Mouse (Mus musculus) embryonic stem cell, embryonic (primary cell): ENCODE data around the gene Hes1.

Source experiments
- CTCF ChIA-PET, 4 experiments: fragments of 300-600 bp in 2 of 4; fragments of 350-600 bp in 2 of 4; sonication (Branson Sonifier 250); formaldehyde crosslinking; loops; one replicate each; lab custom pipeline; 2022; ENCODE audit warnings: inconsistent platforms in 2 of 4; lab: Charles Lee
- POLR2A ChIA-PET, 4 experiments: fragments of 300-600 bp in 2 of 4; fragments of 350-600 bp in 2 of 4; sonication (Branson Sonifier 250); formaldehyde crosslinking; loops; one replicate each; lab custom pipeline; 2022; ENCODE audit warnings: antibody characterized with exemption in 4 of 4, inconsistent platforms in 1 of 4; lab: Charles Lee

Hes1 gene

DNA sequence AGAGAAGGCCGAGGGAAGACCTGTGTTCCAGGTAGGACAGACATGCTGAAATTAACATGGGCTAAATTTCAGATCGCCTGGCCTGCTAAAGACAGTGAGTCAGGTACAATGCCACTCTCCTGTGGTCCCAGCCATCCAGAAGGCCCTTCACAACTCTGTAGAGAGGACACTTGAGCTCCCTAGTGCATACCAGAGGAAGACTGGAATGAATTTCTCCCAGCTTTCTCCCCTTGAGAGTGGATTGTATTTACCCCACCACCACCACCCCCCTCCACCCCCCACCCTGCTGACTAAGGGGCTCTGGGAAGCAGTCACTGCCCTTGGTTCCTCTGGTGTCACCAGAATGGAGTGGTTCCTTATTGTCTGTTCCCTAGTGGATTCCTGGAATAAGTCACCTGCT, 24.3 kb upstream of the Hes1 start:
- POLR2A ChIA-PET: interaction anchor here in 3 of 4 experiments (0.6 to 5.9 kb wide), 15 partner anchors 14 to 349 kb away, joined by 3 to 50 read pairs (median 5); partner anchors contain the start of gene Hes1 (in 2 of the 3)
- CTCF ChIA-PET: interaction anchor here in 2 of 4 experiments (0.6 to 2.0 kb wide), 2 partner anchors 174 to 1231 kb away, joined by 3 to 6 read pairs; no protein-coding TSS in a partner anchor

- CTCF ChIA-PET: no interaction called here
- POLR2A ChIA-PET: interaction anchor here in 2 of 4 experiments (1.4 to 5.9 kb wide), 3 partner anchors 19 to 22 kb away, joined by 3 to 50 read pairs (median 4); partner anchors contain the start of gene Hes1 (in 1 of the 2)
Measured at GRCm38 (mm10) chr16:30042859-30043258, 21.3 kb upstream of the Hes1 start.

- CTCF ChIA-PET: interaction anchor here in 1 of 4 experiments (0.5 kb wide), 1 partner anchor 353 kb away, joined by 3 read pairs; no protein-coding TSS in a partner anchor
- POLR2A ChIA-PET: interaction anchor here (0.5 to 3.7 kb wide), 34 partner anchors 8 to 226 kb away, joined by 3 to 75 read pairs (median 5); partner anchors contain the start of gene Hes1 (in 3 of the 4)
Measured at GRCm38 (mm10) chr16:30045615-30046014, 18.6 kb upstream of the Hes1 start.

DNA sequence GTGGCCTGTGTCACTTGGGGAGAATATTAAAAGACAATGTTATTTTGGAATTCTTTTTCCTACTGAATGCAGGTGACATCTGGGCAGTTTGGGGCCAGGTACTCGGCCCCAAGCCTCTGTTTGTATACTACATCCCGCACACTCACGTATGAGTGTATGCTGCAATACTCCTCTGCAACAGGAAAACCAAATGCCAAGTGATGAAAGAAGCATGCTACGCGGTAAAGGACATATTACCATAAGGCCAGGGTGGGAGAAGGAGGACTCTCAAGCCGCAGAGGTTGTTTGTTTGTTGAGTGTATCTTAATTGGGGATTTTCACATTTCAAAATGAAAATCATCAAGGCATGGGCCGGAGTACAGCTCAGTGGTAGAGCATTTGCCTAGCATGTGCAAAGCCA, 17.2 kb upstream of the Hes1 start:
- ChIA-PET CTCF (interaction anchor here in 3 of 4 experiments (0.6 to 1.1 kb wide), 3 partner anchors 25 to 72 kb away, joined by 3 to 5 read pairs (median 3); no protein-coding TSS in a partner anchor), POLR2A (interaction anchor here in 3 of 4 experiments (0.6 to 3.7 kb wide), 23 partner anchors 9 to 352 kb away, joined by 3 to 75 read pairs (median 6); partner anchors contain the start of gene Hes1 (in 3 of the 3))

GRCm38 (mm10) chr16:30047421-30047831, 16.8 kb upstream of the Hes1 start:
- POLR2A ChIA-PET: interaction anchor here in 3 of 4 experiments (1.0 to 3.7 kb wide), 14 partner anchors 8 to 119 kb away, joined by 4 to 75 read pairs (median 9); partner anchors contain the start of gene Hes1 (in 3 of the 3)

GRCm38 (mm10) chr16:30050767-30051490, 13.3 kb upstream of the Hes1 start:
- POLR2A ChIA-PET: interaction anchor here in 2 of 4 experiments (1.0 to 1.6 kb wide), 4 partner anchors 12 to 105 kb away, joined by 3 to 5 read pairs (median 4); no protein-coding TSS in a partner anchor
- CTCF ChIA-PET: interaction anchor here in 1 of 4 experiments (0.6 kb wide), 1 partner anchor 212 kb away, joined by 9 read pairs; no protein-coding TSS in a partner anchor

More at GRCm38 (mm10) chr16:30047421-30047831, 16.8 kb upstream of the Hes1 start:
- CTCF ChIA-PET: interaction anchor here in 2 of 4 experiments (0.6 to 1.1 kb wide), 2 partner anchors 39 to 161 kb away, joined by 3 to 5 read pairs; no protein-coding TSS in a partner anchor

DNA sequence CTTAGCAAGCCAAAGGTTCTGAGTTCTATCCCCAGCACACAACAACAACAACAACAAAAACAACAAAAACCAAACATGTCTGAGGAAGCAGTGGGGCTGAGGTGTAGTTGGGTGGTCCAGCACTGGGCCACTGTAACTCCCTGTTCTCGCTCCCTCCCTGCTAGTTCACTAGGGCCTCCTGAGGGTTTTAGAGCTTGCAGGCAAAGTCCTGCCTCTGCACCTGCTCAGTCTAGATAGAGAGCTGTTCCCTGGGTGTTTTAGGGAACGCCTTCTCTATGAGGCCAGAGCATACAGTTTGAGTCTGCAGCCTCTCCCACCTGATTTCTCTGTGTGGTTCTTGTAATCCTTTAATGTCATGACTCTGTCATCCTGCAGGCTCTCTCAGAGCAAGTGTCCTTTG, 11.9 kb upstream of the Hes1 start:
- ChIA-PET CTCF (interaction anchor here in 2 of 4 experiments (0.6 to 1.0 kb wide), 3 partner anchors 110 to 983 kb away, joined by 3 read pairs; no protein-coding TSS in a partner anchor), POLR2A (interaction anchor here in 3 of 4 experiments (1.2 to 6.7 kb wide), 4 partner anchors 11 to 14 kb away, joined by 6 to 84 read pairs (median 30); partner anchors contain the start of gene Hes1 (in 3 of the 3))

GRCm38 (mm10) chr16:30052839-30053511, 11.2 kb upstream of the Hes1 start:
- POLR2A ChIA-PET: interaction anchor here (0.6 to 6.7 kb wide), 6 partner anchors 10 to 30 kb away, joined by 3 to 84 read pairs (median 9); partner anchors contain the start of gene Hes1 (in 3 of the 4)

GRCm38 (mm10) chr16:30054541-30054940, 9.6 kb upstream of the Hes1 start:
- POLR2A ChIA-PET: interaction anchor here (0.6 to 6.7 kb wide), 12 partner anchors 8 to 155 kb away, joined by 3 to 84 read pairs (median 3); partner anchors contain the start of gene Hes1 (in 2 of the 4)
- CTCF ChIA-PET: interaction anchor here in 1 of 4 experiments (0.6 kb wide), 1 partner anchor 10 kb away, joined by 3 read pairs; the partner anchor contains the start of gene Hes1

More at GRCm38 (mm10) chr16:30052839-30053511, 11.2 kb upstream of the Hes1 start:
- CTCF ChIA-PET: interaction anchor here in 3 of 4 experiments (0.5 to 1.0 kb wide), 5 partner anchors 33 to 982 kb away, joined by 3 to 4 read pairs (median 3); no protein-coding TSS in a partner anchor

- POLR2A ChIA-PET: interaction anchor here (0.6 to 6.7 kb wide), 14 partner anchors 9 to 362 kb away, joined by 3 to 84 read pairs (median 4); partner anchors contain the start of gene Hes1 (in 3 of the 4)
- CTCF ChIA-PET: no interaction called here
Measured at GRCm38 (mm10) chr16:30055361-30055889, 8.8 kb upstream of the Hes1 start.

- ChIA-PET POLR2A (interaction anchor here (0.7 to 6.7 kb wide), 13 partner anchors 9 to 131 kb away, joined by 3 to 84 read pairs (median 5); partner anchors contain the start of gene Hes1 (in 3 of the 4)), CTCF (no interaction called here)
Measured at GRCm38 (mm10) chr16:30055927-30056326, 8.3 kb upstream of the Hes1 start.

DNA sequence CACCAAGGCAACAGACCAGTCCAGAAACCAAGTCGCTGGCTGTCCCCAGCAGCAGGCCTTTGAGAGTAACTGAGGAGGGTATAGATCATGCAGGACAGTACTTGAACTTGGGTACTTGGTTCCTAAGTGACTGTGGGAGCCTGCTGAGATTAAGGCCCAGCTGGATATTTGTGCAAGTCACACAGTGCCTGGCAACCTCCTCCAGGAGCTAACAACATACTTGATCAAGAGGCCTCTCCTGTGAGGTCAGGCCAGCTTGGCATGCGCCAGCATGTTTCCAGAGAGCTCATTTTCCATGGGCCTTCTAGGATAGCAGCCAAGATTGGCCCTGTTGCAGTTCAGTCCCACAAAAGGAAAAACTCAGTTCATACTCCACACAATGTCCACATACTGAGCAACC, 7.3 kb upstream of the Hes1 start:
- CTCF ChIA-PET: no interaction called here
- POLR2A ChIA-PET: interaction anchor here in 2 of 4 experiments (0.6 to 6.7 kb wide), 5 partner anchors 8 to 328 kb away, joined by 3 to 84 read pairs (median 9); partner anchors contain the start of gene Hes1 (in 2 of the 2)

- ChIA-PET POLR2A (interaction anchor here in 3 of 4 experiments (0.6 to 2.9 kb wide), 11 partner anchors 10 to 1529 kb away, joined by 3 to 21 read pairs (median 5); no protein-coding TSS in a partner anchor), CTCF (interaction anchor here in 1 of 4 experiments (0.6 kb wide), 1 partner anchor 161 kb away, joined by 3 read pairs; no protein-coding TSS in a partner anchor)
Measured at GRCm38 (mm10) chr16:30058974-30059717, 5.0 kb upstream of the Hes1 start.

DNA sequence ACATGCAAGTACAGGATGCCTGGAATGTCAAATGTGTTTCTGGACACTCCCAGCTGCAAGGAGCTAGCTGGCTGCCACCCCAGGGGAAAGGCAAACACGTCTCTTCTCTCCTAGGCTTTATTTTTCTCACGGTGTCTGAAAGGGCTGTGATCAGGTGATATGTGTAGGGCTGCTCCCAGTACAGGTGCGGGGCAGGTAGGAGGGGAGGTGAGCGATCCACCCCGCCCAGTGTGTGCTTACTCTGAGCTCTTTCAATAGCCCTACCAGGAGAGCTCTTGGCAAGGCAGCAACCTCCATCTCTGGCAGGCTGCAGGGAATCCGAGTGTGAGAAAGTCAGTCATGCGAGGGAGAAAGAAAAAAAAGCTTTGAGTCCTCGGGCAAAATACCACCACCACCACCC, 3.8 kb upstream of the Hes1 start:
- CTCF ChIA-PET: interaction anchor here in 1 of 4 experiments (1.2 kb wide), 1 partner anchor 153 kb away, joined by 3 read pairs; no protein-coding TSS in a partner anchor
- POLR2A ChIA-PET: interaction anchor here in 3 of 4 experiments (0.8 to 2.9 kb wide), 29 partner anchors 8 to 377 kb away, joined by 3 to 21 read pairs (median 4); no protein-coding TSS in a partner anchor

- ChIA-PET CTCF (interaction anchor here in 2 of 4 experiments (0.6 to 0.7 kb wide), 3 partner anchors 16 to 214 kb away, joined by 3 read pairs; no protein-coding TSS in a partner anchor), POLR2A (interaction anchor here (0.6 to 9.1 kb wide), 91 partner anchors 7 to 677 kb away, joined by 3 to 84 read pairs (median 5); no protein-coding TSS in a partner anchor)
Measured at GRCm38 (mm10) chr16:30062242-30063030, 1.7 kb upstream of the Hes1 start.
